Mouse (Mus musculus): ENCODE data around the gene Cyp24a1.

Cyp24a1 gene

GRCm38 (mm10) chr2:170438782-170439181 lies 58.2 kb downstream of the Cyp24a1 start:
- peak; percentile 45 for DNase-seq (ENCODE audit: low spot score)

GRCm38 (mm10) chr2:170436204-170436603 lies 60.7 kb downstream of the Cyp24a1 start:
- DNase-seq (ENCODE audit: low spot score), result no peak
